Comparison of ENCODE assay signal across 9 mouse cellular contexts in the genomic region with DNA sequence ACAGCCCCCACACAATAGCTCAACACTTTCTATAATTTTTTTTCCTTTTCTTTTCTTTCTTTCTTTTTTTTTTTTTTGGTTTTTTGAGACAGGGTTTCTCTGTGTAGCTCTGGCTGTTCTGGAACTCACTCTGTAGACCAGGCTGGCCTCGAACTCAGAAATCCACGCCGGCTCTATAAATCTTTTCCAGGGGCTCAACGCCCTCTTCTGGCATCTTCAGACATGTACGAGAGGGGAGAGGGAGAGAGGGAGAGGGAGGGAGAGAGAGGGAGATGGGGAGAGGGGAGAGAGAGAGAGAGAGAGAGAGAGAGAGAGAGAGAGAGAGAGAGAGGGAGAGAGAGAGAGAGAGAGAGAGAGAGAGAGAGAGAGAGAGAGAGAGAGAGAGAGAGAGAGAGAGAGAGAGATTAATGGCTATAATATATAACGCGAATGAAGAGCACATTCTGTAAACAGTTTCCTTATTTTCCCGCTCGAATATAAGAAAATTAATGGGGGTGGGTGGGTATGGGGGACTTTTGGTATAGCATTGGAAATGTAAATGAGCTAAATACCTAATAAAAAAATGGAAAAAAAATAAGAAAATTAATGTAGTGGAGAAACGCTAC. TPM values are rescaled to one million over a fixed set of nuclear protein-coding genes. Genes with fewer than 3 reads are reported as not detected.
DNase-seq lines count a peak whose midpoint lies in the region; ATAC-seq and TF ChIP-seq lines count a peak whose summit lies in the region.
"Not testable (repeated sequence)": the region's sequence is repeated elsewhere in the genome, so short reads cannot be mapped to it uniquely, and the experiment has no call there.
"Had no signal": no experiment of that assay in that cellular context is flagged by ENCODE, and none has a peak within 500 bp of the region (broad histone marks: within the 10 kb centered on the region; RNA-seq: fewer than 3 reads in every experiment).

No protein-coding gene starts in this region.

- H3K27ac ChIP-seq in forebrain, postnatal 0 days (ENCODE audit: low read depth, low read length) = peak overlapping the region; percentile 74
- peak overlapping the region; percentile 87 for H3K27ac ChIP-seq in hindbrain, embryonic 16.5 days (ENCODE audit: low read depth, low read length)
- H3K27ac ChIP-seq in limb, embryonic 12.5 days = peak overlapping the region; percentile 87; the same call in 1 of the 2 replicates

- H3K27me3 ChIP-seq in forebrain, postnatal 0 days (ENCODE audit: insufficient read depth, low read length); hindbrain, embryonic 16.5 days (replicated peaks; ENCODE audit: control insufficient read depth, insufficient read depth, low read length); limb, embryonic 12.5 days; megakaryocyte, embryonic 14.5 days (replicated peaks): not testable (repeated sequence)

- not testable (repeated sequence) for H3K4me1 ChIP-seq in forebrain, postnatal 0 days (ENCODE audit: insufficient read depth); hindbrain, embryonic 16.5 days (ENCODE audit: control insufficient read depth, insufficient read depth, low read depth, low read length); limb, embryonic 12.5 days (replicated peaks)
- peaks cover 21% of the 10 kb centered on the region for H3K4me1 ChIP-seq in megakaryocyte, embryonic 14.5 days

- not testable (repeated sequence) for H3K9me3 ChIP-seq in forebrain, postnatal 0 days (ENCODE audit: low read length); hindbrain, embryonic 16.5 days (ENCODE audit: control insufficient read depth, low read length); limb, embryonic 12.5 days; megakaryocyte, embryonic 14.5 days

- H3K36me3 ChIP-seq in forebrain, postnatal 0 days (ENCODE audit: insufficient read depth); hindbrain, embryonic 16.5 days (ENCODE audit: control insufficient read depth, insufficient read depth, low read length); limb, embryonic 12.5 days; megakaryocyte, embryonic 14.5 days (replicated peaks; ENCODE audit: low read length): not testable (repeated sequence)

- TF ChIP-seq CTCF in forebrain, postnatal 0 days (IDR thresholded peaks at IDR 0.05; ENCODE audit: low read depth) = peak; percentile 39

- 6% methylated on average over 10 of the region's 10 CpGs for WGBS in forebrain, postnatal 0 days
- WGBS in hindbrain, embryonic 16.5 days = 10% methylated on average over 10 of the region's 10 CpGs
- 12% methylated on average over 10 of the region's 10 CpGs for WGBS in limb, embryonic 12.5 days

- H3K4me2 ChIP-seq in forebrain, postnatal 0 days (ENCODE audit: low read depth) = peak overlapping the region; percentile 88
- peak overlapping the region; percentile 86 for H3K4me2 ChIP-seq in hindbrain, embryonic 16.5 days (ENCODE audit: low read length)
- H3K4me2 ChIP-seq in limb, embryonic 12.5 days = peak overlapping the region; percentile 75

- H3K9ac ChIP-seq in forebrain, postnatal 0 days = peak overlapping the region; percentile 73; the same call in 1 of the 2 replicates
- peak overlapping the region; percentile 82 for H3K9ac ChIP-seq in hindbrain, embryonic 16.5 days (ENCODE audit: low read depth, low read length)
- not testable (repeated sequence) for H3K9ac ChIP-seq in limb, embryonic 12.5 days (replicated peaks)

- H3K4me3 ChIP-seq in forebrain, postnatal 0 days (ENCODE audit: low read depth, low read length) = peak overlapping the region; percentile 81
- peak overlapping the region; percentile 86 for H3K4me3 ChIP-seq in hindbrain, embryonic 16.5 days (ENCODE audit: low read length)
- peak overlapping the region; percentile 82 for H3K4me3 ChIP-seq in limb, embryonic 12.5 days (replicated peaks)
- H3K4me3 ChIP-seq in megakaryocyte, embryonic 14.5 days (replicated peaks) = peak overlapping the region; percentile 99

- DNase-seq in 3134 (ENCODE audit: extremely low read depth, insufficient read length, low spot score) (peak; percentile 6), ZHBTc4 (ENCODE audit: low read depth, low spot score) (peak; percentile 54)
- peak; percentile 40 for DNase-seq in embryo, embryonic 10 days (ENCODE audit: low spot score)
- peak; percentile 39 for DNase-seq in forebrain, postnatal 0 days
- DNase-seq in retina, postnatal 7 days (ENCODE audit: low read depth, low spot score) = peak; percentile 17

- not testable (repeated sequence) for ATAC-seq in forebrain, postnatal 0 days; limb, embryonic 12.5 days (ENCODE audit: insufficient number of reproducible peaks, insufficient read depth, low FRiP score, low TSS enrichment, low read depth)
- peak; percentile 29; the same call in 1 of the 2 replicates for ATAC-seq in hindbrain, embryonic 16.5 days

RNA-seq across cellular contexts. Expression of gene Exd2, which starts 0.5 kb away (rescaled TPM):
- 35.4 and 42.0 TPM in 2 replicates for total RNA-seq in forebrain, postnatal 0 days (2014; rRNA removed)
- 27.3 and 32.2 TPM in 2 replicates for polyA plus RNA-seq in forebrain, postnatal 0 days (2015; fragmentation: Nextera tagmentation; extraction: Ambion mirVana)
- polyA plus RNA-seq in hindbrain, embryonic 16.5 days (2015; fragmentation: Nextera tagmentation; extraction: Ambion mirVana) = 45.0 and 56.0 TPM in 2 replicates
- 35.9 and 37.7 TPM in 2 replicates for polyA plus RNA-seq in limb, embryonic 12.5 days (2016; fragmentation: Nextera tagmentation; extraction: Ambion mirVana)
- polyA plus RNA-seq in megakaryocyte, embryonic 14.5 days (2012; ENCODE audit: insufficient read depth, low replicate concordance) = 1.4 TPM in 1 of 2 replicates, not detected in the other

RNA-seq across cellular contexts. Expression of gene Dcaf5, which starts 26.0 kb away (rescaled TPM):
- total RNA-seq in forebrain, postnatal 0 days (2014; rRNA removed) = 55.3 and 59.6 TPM in 2 replicates
- polyA plus RNA-seq in forebrain, postnatal 0 days (2015; fragmentation: Nextera tagmentation; extraction: Ambion mirVana) = 14.3 and 16.8 TPM in 2 replicates
- polyA plus RNA-seq in hindbrain, embryonic 16.5 days (2015; fragmentation: Nextera tagmentation; extraction: Ambion mirVana) = 19.4 and 23.6 TPM in 2 replicates
- 18.3 and 19.0 TPM in 2 replicates for polyA plus RNA-seq in limb, embryonic 12.5 days (2016; fragmentation: Nextera tagmentation; extraction: Ambion mirVana)
- 9.9 and 10.8 TPM in 2 replicates for polyA plus RNA-seq in megakaryocyte, embryonic 14.5 days (2012; ENCODE audit: insufficient read depth, low replicate concordance)

RNA-seq across cellular contexts. Expression of gene Galnt16, which starts 55.7 kb away (rescaled TPM):
- total RNA-seq in forebrain, postnatal 0 days (2014; rRNA removed) = 44.1 and 65.1 TPM in 2 replicates
- polyA plus RNA-seq in forebrain, postnatal 0 days (2015; fragmentation: Nextera tagmentation; extraction: Ambion mirVana) = 19.3 and 28.2 TPM in 2 replicates
- polyA plus RNA-seq in hindbrain, embryonic 16.5 days (2015; fragmentation: Nextera tagmentation; extraction: Ambion mirVana) = 34.0 and 35.9 TPM in 2 replicates
- 8.9 and 10.7 TPM in 2 replicates for polyA plus RNA-seq in limb, embryonic 12.5 days (2016; fragmentation: Nextera tagmentation; extraction: Ambion mirVana)
- polyA plus RNA-seq in megakaryocyte, embryonic 14.5 days (2012; ENCODE audit: insufficient read depth, low replicate concordance) = not detected in 2 replicates
- total RNA-seq: megakaryocyte-erythroid progenitor cell, adult 5-6 weeks had no signal

Comparison
In these comparisons a context has a peak if more than half of its experiments do, and no peak if none do; other contexts are left out.
1. RNA of gene Exd2, which starts 0.5 kb away (polyA plus RNA-seq): 45.0 to 56.0 TPM in hindbrain, embryonic 16.5 days, 35.9 to 37.7 TPM in limb, embryonic 12.5 days and 27.3 to 32.2 TPM in forebrain, postnatal 0 days; 1.4 TPM in megakaryocyte, embryonic 14.5 days; every median in the first group is over 10 times any median in the second.
2. Peak in every context shown above with its lines, with median percentiles within 50 percentile points of each other: DNase-seq, H3K27ac ChIP-seq, H3K4me2 ChIP-seq and H3K4me3 ChIP-seq.